Mouse (Mus musculus) hindbrain, embryonic 15.5 days (tissue): ENCODE measurements around the gene Arg2. TPM values are rescaled to one million over a fixed set of nuclear protein-coding genes. Genes with fewer than 3 reads are reported as not detected.

Source experiments
- ATAC-seq: fragments of 200-750 bp; cut with Nextera tagmentation; 2 replicates; pipeline ENCODE4 v1.8.0; 2017; ENCODE audit warnings: low read depth, moderate number of reproducible peaks, moderate TSS enrichment; ENCODE audit not compliant: low FRiP score
- H3K27ac ChIP-seq: fragments of 300-500 bp; sonication (generic); replicated peaks from 2 replicates; pipeline ENCODE4 v1.5.1; 2015; ENCODE audit warnings: mild to moderate bottlenecking, inconsistent platforms
- H3K27me3 ChIP-seq: fragments of 300-500 bp; sonication (generic); 2 replicates; pipeline ENCODE4 v1.6.1; 2015; ENCODE audit warnings: control low read depth, inconsistent platforms
- H3K36me3 ChIP-seq: fragments of 300-500 bp; sonication (generic); 2 replicates; pipeline ENCODE4 v1.6.1; 2015; ENCODE audit warnings: control low read depth, inconsistent platforms
- H3K4me1 ChIP-seq: fragments of 300-500 bp; sonication (generic); replicated peaks from 2 replicates; pipeline ENCODE4 v1.6.1; 2015; ENCODE audit warnings: control low read depth, inconsistent platforms
- H3K4me2 ChIP-seq: fragments of 300-500 bp; sonication (generic); 2 replicates; pipeline ENCODE4 v1.6.1; 2015; ENCODE audit warnings: moderate library complexity, mild to moderate bottlenecking, inconsistent platforms
- H3K4me3 ChIP-seq: fragments of 300-500 bp; sonication (generic); 2 replicates; pipeline ENCODE4 v1.5.1; 2015; ENCODE audit warnings: mild to moderate bottlenecking, inconsistent platforms
- H3K9ac ChIP-seq: fragments of 300-500 bp; sonication (generic); 2 replicates; pipeline ENCODE4 v1.6.1; 2015; ENCODE audit warnings: inconsistent platforms
- H3K9me3 ChIP-seq: fragments of 300-500 bp; sonication (generic); 2 replicates; pipeline ENCODE4 v1.6.1; 2016; ENCODE audit warnings: control low read depth, inconsistent platforms
- WGBS: fragments of 180-500 bp; shearing (Covaris S2); methylation state at CpG from one replicate; pipeline ENCODE4 v1.1.7; 2015; 5-methylcytosine and 5-hydroxymethylcytosine counted together
- polyA plus RNA-seq: library from polyadenylated mRNA; unstranded; fragments of >200 nt; fragmentation: Nextera tagmentation; extraction: Ambion mirVana; gene quantifications from 2 replicates; pipeline ENCODE4 v1.2.1, GENCODE M21; 2015

Arg2 gene
- 28.6 and 30.0 TPM in 2 replicates for polyA plus RNA-seq

DNA sequence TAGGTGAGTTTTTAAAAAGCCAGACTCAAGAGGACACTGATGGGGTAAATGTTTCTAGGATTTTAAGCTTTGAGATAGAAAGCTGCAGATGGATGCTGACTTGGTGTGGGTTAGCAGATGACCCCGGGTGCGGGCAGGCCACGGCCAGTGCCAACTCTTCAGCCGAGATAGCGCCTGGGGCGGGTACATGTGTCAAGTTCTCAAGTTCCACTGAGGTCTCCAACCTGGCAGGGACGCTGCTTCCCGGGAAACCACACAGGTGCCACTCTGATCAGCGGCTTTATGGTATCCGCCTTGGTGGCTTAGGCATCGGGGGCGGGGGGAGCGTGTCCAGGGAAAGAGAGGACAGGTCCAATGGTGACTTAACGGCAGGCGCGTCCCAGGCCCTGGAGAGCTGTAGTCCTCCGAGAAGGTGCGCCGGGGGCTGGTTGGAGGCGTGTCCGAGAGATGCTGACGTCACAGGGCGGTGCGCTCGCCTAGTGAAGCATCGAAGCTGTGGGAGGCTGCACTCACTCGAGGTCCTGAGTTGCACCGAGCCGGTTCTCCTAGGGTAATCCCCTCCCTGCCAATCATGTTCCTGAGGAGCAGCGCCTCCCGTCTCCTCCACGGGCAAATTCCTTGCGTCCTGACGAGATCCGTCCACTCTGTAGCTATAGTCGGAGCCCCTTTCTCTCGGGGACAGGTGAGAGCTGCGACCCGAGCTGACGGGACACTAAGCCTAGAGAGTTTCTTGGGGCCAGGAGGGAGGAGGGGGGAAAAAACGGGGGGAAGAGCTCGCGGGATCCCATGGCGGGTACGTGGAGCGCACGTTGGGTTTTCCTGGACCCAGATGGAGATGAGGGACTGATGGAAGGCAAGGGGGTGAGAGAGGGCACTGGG, at the start of gene Arg2:
TSS of gene Arg2 (plus strand) at position 479 of the 879 bp plus-strand sequence.
- 0 out of 2 replicates have a peak within 1 kb of the TSS, but pooled peaks have one; percentile 34 for H3K27ac ChIP-seq
- H3K4me3 ChIP-seq = peak within 1 kb of the TSS; percentile 61
- under 1% methylated on average over 47 of the region's 47 CpGs for WGBS
- ATAC-seq = peak; percentile 97
- peaks cover 20% of the 10 kb centered on the region for H3K4me1 ChIP-seq
- H3K27me3 ChIP-seq = no peaks in the 10 kb centered on the region; the same call in 1 of the 2 replicates
- H3K9ac ChIP-seq = peak within 1 kb of the TSS; percentile 61
- no peaks in the 10 kb centered on the region for H3K9me3 ChIP-seq
- H3K36me3 ChIP-seq = no peaks in the 10 kb centered on the region
- H3K4me2 ChIP-seq = peak within 1 kb of the TSS; percentile 97

DNA sequence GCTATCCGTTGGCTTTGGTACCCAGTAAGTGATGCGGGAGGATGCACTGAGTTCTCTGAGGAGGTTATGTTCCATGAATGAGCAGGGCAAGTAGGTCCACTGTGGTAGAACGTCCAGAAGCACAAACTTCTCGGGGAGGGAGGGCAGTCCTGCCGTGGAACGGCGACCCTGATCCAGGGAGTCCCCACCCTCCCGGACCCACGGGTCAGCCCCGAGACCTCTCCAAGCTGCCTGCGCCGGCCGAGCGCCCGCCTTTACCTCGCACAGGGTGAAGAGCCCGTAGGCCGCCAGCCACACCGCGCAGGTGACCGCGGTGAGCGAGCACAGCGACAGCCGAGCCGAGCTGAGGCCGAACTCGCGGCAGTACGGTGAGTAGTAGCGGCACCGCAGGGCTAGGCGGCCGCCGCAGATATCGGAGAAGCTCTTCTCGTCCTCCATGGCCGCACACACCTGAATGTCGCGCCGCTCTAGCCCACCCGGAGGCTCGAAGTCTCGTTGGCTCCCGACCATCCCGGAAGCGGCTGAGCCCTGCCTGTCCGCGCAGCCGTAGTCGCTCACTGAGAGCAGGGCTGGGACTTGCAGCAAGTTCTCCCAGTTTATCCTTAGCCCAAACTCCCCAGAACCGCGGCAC, 41.3 kb upstream of the Arg2 start, which contains the start of gene Pigh:
TSS of gene Pigh (minus strand) at position 470 of the 631 bp plus-strand sequence.
- Histone ChIP-seq H3K9me3 (no peaks in the 10 kb centered on the region), H3K9ac (peak within 1 kb of the TSS; percentile 81), H3K36me3 (no peaks in the 10 kb centered on the region), H3K4me2 (peak within 1 kb of the TSS; percentile 57), H3K4me3 (peak within 1 kb of the TSS; percentile 66), H3K27me3 (no peaks in the 10 kb centered on the region), H3K4me1 (peaks cover 10% of the 10 kb centered on the region), H3K27ac (peak within 1 kb of the TSS; percentile 77)
- ATAC-seq = peak; percentile 98
- WGBS = under 1% methylated on average over 53 of the region's 53 CpGs

- ATAC-seq = no peak
- WGBS = 66% methylated on average over 4 of the region's 4 CpGs
- H3K27me3 ChIP-seq = no peaks in the 10 kb centered on the region
These were observed 38.0 kb upstream of the Arg2 start for GRCm38 (mm10) chr12:79092569-79092968.

GRCm38 (mm10) chr12:79097106-79097752, 33.3 kb upstream of the Arg2 start:
- H3K9ac ChIP-seq = no peak overlapping the region
- 62% methylated on average over 3 of the region's 3 CpGs for WGBS
- no peaks in the 10 kb centered on the region for H3K4me1 ChIP-seq
- no peaks in the 10 kb centered on the region for H3K36me3 ChIP-seq
- no peak for ATAC-seq
- no peaks in the 10 kb centered on the region for H3K27me3 ChIP-seq
- no peaks in the 10 kb centered on the region for H3K9me3 ChIP-seq
- H3K4me3 ChIP-seq = no peak overlapping the region
- H3K27ac ChIP-seq = no peak overlapping the region
- no peak overlapping the region for H3K4me2 ChIP-seq

More at GRCm38 (mm10) chr12:79092569-79092968, 38.0 kb upstream of the Arg2 start:
- no peaks in the 10 kb centered on the region for H3K9me3 ChIP-seq
- H3K9ac ChIP-seq = no peak overlapping the region
- peaks cover 10% of the 10 kb centered on the region for H3K4me1 ChIP-seq
- no peak overlapping the region for H3K4me2 ChIP-seq
- H3K27ac ChIP-seq = no peak overlapping the region
- H3K4me3 ChIP-seq = no peak overlapping the region
- H3K36me3 ChIP-seq = no peaks in the 10 kb centered on the region

- no peaks in the 10 kb centered on the region for H3K4me1 ChIP-seq
- no peak overlapping the region for H3K27ac ChIP-seq
- no peaks in the 10 kb centered on the region for H3K36me3 ChIP-seq
- no peaks in the 10 kb centered on the region for H3K27me3 ChIP-seq
- no peak overlapping the region for H3K4me3 ChIP-seq
- no peak for ATAC-seq
- no peak overlapping the region for H3K4me2 ChIP-seq
- WGBS = 87% methylated on average over 3 of the region's 3 CpGs
- no peak overlapping the region for H3K9ac ChIP-seq
- no peaks in the 10 kb centered on the region for H3K9me3 ChIP-seq
These were observed 26.8 kb upstream of the Arg2 start for GRCm38 (mm10) chr12:79103773-79104172.

- H3K4me2 ChIP-seq = no peak overlapping the region
- ATAC-seq = no peak
- H3K9me3 ChIP-seq = no peaks in the 10 kb centered on the region
- no peaks in the 10 kb centered on the region for H3K36me3 ChIP-seq
- H3K27me3 ChIP-seq = no peaks in the 10 kb centered on the region
- H3K9ac ChIP-seq = no peak overlapping the region
- no peak overlapping the region for H3K27ac ChIP-seq
- H3K4me3 ChIP-seq = no peak overlapping the region
- 73% methylated on average over 2 of the region's 2 CpGs for WGBS
- H3K4me1 ChIP-seq = no peaks in the 10 kb centered on the region
These were observed 26.0 kb upstream of the Arg2 start for GRCm38 (mm10) chr12:79104544-79104943.

GRCm38 (mm10) chr12:79105312-79105711, 25.3 kb upstream of the Arg2 start:
- no peak overlapping the region for H3K9ac ChIP-seq
- ATAC-seq = no peak
- H3K9me3 ChIP-seq = no peaks in the 10 kb centered on the region
- H3K4me3 ChIP-seq = no peak overlapping the region
- no peak overlapping the region for H3K27ac ChIP-seq
- WGBS = 91% methylated on average over 5 of the region's 5 CpGs
- H3K4me1 ChIP-seq = no peaks in the 10 kb centered on the region
- H3K4me2 ChIP-seq = no peak overlapping the region
- H3K36me3 ChIP-seq = no peaks in the 10 kb centered on the region
- H3K27me3 ChIP-seq = no peaks in the 10 kb centered on the region

DNA sequence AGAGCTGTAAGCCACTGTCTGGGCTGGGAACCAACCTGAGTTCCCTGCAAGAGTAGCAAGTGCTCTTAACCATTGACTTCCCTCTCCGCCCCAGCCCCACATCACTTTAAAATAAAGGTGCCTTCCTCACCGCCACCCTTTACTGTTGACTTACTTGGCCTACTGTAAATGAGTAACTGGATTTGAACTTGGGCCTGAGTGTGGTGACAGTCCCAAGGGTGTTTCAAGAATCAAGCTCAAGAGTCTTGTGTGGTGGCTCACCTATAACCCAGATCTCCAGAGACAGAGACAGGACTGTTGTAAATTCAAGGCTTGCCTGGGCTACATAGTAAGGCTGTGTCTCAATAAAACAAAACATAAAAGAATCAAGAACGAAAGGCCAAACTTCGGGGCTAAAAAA, 11.6 kb upstream of the Arg2 start:
- Histone ChIP-seq H3K27ac (no peak overlapping the region), H3K4me2 (no peak overlapping the region), H3K9me3 (no peaks in the 10 kb centered on the region), H3K4me1 (no peaks in the 10 kb centered on the region), H3K36me3 (no peaks in the 10 kb centered on the region), H3K27me3 (no peaks in the 10 kb centered on the region), H3K4me3 (no peak overlapping the region), H3K9ac (no peak overlapping the region)
- ATAC-seq = no peak
- 97% methylated on average over 4 of the region's 4 CpGs for WGBS

GRCm38 (mm10) chr12:79122820-79123219, 7.8 kb upstream of the Arg2 start:
- no peak overlapping the region for H3K9ac ChIP-seq
- H3K4me3 ChIP-seq = no peak overlapping the region
- no peak overlapping the region for H3K27ac ChIP-seq
- WGBS = 26% methylated on average over 3 of the region's 3 CpGs
- H3K36me3 ChIP-seq = no peaks in the 10 kb centered on the region
- peak; percentile 69; the same call in 1 of the 2 replicates for ATAC-seq
- H3K4me2 ChIP-seq = no peak overlapping the region
- H3K27me3 ChIP-seq = no peaks in the 10 kb centered on the region
- H3K4me1 ChIP-seq = no peaks in the 10 kb centered on the region
- no peaks in the 10 kb centered on the region for H3K9me3 ChIP-seq

- Histone ChIP-seq H3K4me1 (peaks cover 20% of the 10 kb centered on the region), H3K9ac (peak overlapping the region; percentile 61), H3K4me2 (peak overlapping the region; percentile 97), H3K27ac (0 out of 2 replicates have a peak overlapping the region, but pooled peaks have one; percentile 34), H3K4me3 (peak overlapping the region; percentile 61), H3K36me3 (no peaks in the 10 kb centered on the region), H3K27me3 (no peaks in the 10 kb centered on the region; the same call in 1 of the 2 replicates), H3K9me3 (no peaks in the 10 kb centered on the region)
- 1% methylated on average over 22 of the region's 22 CpGs for WGBS
- no peak for ATAC-seq
These were observed 650 bp downstream of the Arg2 start for GRCm38 (mm10) chr12:79131178-79131675.

DNA sequence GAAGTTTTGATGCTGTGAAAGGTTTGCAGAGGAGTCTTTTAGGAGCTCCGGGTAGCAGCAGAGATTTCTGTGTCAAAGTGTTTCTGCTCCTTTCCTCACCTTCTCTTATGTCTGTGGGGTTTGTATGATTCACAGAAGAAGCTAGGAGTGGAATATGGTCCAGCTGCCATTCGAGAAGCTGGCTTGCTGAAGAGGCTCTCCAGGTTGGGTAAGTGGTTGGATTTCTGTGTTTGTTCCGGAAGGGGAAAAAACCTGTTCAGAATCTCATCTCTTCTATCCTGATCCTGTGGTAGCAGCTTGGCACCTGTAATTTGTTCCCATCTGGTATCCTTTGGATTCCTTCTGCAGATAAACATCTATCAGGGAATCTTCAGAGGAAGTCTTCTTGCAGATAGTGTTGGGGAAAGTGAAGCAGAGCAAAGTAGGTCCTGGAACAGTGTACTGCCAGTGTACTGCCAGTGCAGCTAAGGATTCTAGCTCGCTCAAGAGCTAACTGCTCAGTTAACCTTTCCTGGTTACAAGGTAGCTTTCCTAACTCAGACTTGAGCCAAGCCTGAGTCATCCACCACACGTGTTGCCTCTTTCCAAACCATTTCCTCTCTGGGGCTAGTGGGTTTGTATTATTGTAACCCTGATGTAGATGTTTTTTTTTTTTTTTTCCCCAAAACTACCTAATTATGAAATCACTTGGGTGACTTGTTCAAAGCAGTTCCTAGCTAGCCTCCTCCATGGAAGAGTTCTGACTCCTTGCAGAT, 1.3 kb downstream of the Arg2 start:
- H3K27ac ChIP-seq = 0 out of 2 replicates have a peak overlapping the region, but pooled peaks have one; percentile 34
- WGBS = 29% methylated on average over 5 of the region's 5 CpGs
- H3K4me2 ChIP-seq = peak overlapping the region; percentile 97
- H3K27me3 ChIP-seq = no peaks in the 10 kb centered on the region; the same call in 1 of the 2 replicates
- peak overlapping the region; percentile 61 for H3K9ac ChIP-seq
- H3K4me3 ChIP-seq = peak overlapping the region; percentile 61
- no peaks in the 10 kb centered on the region for H3K36me3 ChIP-seq
- H3K9me3 ChIP-seq = no peaks in the 10 kb centered on the region
- H3K4me1 ChIP-seq = peaks cover 20% of the 10 kb centered on the region
- ATAC-seq = no peak
